Mouse (Mus musculus) cerebellum, postnatal 36 days (tissue): ENCODE measurements around the gene Ppp1r37.

ENCODE experiments used
- DNase-seq, 2 experiments: peaks; one replicate each; pipeline ENCODE4 v3.0.0; 2021 to 2022; ENCODE audit warnings: mixed read lengths in 2 of 2

Gene Ppp1r37

DNA sequence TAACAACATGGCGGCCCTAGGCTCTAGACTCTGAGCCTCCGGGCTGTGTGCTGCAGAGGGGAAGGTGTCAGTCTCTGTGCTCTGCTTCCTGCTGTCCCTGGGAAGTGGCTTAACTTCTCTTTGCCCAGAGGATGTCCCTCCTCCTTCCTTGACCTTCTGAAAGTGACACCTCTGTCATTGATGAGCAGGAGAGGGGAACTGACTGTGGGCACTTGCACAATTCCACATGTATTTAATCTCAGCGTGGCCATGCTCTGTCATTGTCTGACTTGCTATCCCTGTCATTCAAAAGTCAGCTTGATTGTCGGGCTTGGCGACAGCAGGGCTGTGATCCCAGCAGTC lies 66.7 kb downstream of the Ppp1r37 start:
- no peak for DNase-seq

DNA sequence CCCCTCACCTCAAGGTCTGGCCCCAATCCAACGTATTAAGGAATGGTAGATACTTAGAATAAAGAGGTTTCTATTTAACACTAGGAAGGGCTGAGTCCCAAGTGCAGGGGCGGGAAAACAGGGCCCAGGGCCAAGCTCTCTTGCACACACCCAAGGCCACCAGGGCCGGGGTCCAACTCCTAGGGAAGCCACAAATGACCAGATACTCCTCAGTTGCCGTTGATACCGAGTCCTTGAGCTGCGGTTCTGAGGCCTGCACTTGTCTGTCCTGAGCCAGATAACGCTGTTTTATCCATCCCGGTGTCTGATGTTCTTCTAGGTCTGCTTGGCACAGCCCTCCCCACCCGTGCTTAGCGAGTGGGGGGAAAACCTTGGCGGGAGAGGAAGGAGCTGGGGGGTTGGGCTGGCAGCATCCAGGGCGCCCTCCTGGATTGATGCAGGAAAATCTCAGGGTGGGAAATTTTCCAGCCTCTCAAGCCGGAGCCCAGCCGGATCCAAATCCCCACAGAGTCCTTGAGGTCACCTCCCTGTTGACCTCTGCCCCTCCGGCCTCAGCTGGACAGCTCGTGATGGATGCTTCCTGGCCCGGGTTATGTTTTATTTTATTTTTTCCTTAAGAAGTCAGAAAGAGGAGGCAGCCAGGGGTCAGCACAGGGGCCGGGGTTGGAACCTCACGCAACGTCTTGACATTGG lies 67.2 kb downstream of the Ppp1r37 start:
- DNase-seq: no peak

DNA sequence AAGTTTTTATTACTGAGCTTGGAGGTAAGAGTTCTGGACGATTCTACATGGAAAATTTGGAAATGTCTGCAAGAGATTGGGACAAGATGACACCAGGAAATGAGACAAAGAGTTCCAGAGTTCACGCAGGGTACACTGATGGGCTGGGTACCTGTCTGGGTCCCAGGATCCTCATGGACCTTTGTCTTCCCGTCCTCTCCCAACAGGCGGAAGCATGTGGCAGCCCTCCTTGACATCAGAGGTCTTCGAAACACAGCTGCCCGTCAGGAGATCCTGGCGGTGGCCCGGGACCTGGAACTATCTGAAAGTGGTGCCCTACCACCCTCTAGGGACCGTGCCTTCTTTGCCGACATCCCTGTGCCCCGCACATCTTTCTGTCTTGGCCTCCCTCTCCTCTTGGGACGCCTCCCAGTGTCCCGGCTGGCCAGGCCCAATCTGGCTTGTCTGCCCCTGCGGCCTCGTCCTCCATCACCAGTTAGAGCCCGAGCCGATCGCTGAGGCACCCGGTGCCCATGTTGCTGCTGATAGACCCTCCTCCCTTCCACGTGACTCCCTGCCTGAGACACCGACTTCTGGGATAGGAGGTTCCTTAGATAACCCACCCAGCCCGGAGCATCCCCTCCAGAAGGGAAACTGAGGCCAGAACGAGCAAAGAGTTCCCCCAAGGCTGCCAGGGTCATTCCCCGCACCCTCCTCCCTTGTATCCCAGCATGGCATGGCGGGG lies 68.0 kb downstream of the Ppp1r37 start:
- no peak for DNase-seq

DNA sequence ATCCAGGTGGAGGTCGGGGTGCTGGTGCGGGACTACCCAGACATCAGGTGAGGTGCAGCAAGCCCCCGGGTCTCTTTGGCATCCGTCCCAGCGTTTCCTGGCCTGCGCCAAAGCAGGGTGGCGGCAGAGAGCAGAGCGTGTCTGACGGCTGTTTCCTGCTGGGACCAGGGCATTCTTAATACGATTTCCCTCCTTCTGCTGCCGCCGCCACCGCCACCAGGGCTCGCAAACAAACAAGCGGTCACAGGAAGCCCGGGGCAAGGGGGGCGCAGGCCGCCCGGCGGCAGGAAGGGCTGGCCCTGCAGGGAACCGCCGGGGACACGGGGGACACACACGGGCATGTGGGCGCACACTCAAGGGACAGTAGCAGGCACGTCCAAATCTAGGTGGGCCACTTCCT lies 71.1 kb downstream of the Ppp1r37 start:
- no peak for DNase-seq

DNA sequence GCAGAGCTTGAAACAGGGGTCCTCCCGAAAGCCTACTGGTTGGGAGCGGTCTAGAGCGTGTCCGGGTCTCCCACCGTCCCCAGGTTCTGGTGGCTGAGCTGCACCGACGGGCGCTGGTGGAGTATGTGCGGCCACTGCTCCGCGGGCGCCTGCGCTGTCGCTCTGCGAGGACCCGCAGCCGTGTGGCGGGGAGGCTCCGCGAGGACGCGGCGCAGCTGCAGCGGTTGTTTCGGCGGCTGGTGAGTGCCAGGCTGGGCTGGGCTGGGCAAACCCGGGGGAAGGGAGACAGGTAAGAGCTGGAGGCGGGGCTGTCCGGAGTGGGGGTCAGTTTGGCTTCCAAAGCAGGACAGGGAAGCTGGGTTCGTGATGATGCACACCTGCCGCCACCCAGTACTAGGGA lies 73.4 kb downstream of the Ppp1r37 start:
- DNase-seq: no peak

DNA sequence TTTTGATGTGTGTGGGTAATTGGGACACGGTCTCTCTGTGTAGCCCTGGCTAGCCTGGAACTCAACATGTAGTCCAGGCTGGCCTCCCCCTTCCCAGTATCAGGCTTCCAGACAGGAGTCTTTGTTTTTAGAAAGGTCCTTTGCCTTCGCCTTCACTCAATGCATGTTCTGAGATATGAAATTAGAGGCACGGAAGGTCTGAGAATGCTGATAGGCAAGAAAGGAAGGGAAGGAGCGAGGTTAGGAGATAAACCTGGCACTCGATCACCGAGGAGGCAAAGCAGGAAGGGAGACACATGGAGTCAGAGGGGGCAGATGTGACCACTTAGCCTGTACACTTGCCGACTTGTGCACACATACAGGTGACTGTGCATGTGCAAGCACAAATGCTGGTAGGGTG lies 76.3 kb downstream of the Ppp1r37 start:
- DNase-seq: no peak

DNA sequence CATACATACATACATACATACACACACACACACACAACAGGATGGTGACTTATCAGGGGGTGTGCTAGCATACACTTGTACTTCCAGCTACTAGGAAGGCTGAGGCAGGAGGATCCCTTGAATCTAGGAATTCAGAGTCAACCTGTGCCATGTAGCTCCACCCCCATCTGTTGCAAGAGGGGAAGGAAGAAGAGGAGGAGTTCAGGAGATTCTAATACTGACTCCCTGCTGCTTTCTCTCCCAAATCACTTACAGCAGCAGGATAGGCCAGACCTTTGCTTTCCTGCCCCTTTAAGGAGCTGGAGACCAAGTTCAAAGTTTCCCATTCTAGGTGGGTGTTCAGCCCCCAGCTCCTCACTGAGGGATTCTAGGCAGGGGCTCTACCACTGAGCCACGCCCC lies 77.4 kb downstream of the Ppp1r37 start:
- DNase-seq: no peak

DNA sequence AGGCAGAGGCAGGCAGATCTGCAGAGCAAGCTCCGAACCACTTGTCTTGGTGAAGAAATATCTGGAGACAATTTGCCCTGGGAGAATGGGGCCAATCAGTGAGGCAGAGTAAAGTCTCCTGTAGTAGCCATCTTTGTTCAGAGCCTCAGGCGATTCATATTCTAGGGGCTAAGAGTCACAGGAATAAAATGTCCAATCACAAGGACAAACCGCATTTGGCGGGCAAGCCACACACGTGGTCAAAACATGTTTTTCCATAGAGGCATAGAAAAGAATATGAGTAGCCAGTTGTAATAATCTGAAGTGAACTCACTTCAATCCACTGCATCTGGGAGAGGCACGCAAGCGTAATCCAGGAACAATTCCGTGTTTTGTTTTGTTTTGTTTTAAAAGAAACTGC lies 79.6 kb downstream of the Ppp1r37 start:
- no peak for DNase-seq
